Mouse (Mus musculus) liver, embryonic 14.5 days (tissue): Measurements from ENCODE around the gene Dnmt3c. TPM values are rescaled to one million over a fixed set of nuclear protein-coding genes. Genes with fewer than 3 reads are reported as not detected.

Experiments
- ATAC-seq: fragments of 200-750 bp; cut with Nextera tagmentation; 2 replicates; pipeline ENCODE4 v1.8.0; 2017; ENCODE audit warnings: moderate number of reproducible peaks, mild to moderate bottlenecking, moderate library complexity; ENCODE audit not compliant: insufficient read depth
- DNase-seq, 3 experiments: peaks; one replicate each; pipeline ENCODE4 v3.0.0-alpha.2; 2012 to 2013; ENCODE audit warnings: low read depth in 3 of 3, low spot score in 3 of 3
- H3K27ac ChIP-seq: fragments of 300-500 bp; sonication (generic); 2 replicates; pipeline ENCODE4 v1.5.1; 2014; ENCODE audit warnings: moderate library complexity, mild to moderate bottlenecking, control low read depth, inconsistent platforms
- H3K27me3 ChIP-seq: fragments of 300-500 bp; sonication (generic); 2 replicates; pipeline ENCODE4 v1.6.1; 2014; ENCODE audit warnings: mild to moderate bottlenecking, low read length, moderate library complexity; ENCODE audit not compliant: control insufficient read depth, insufficient read depth
- H3K36me3 ChIP-seq: fragments of 300-500 bp; sonication (generic); replicated peaks from 2 replicates; pipeline ENCODE4 v1.6.1; 2014; ENCODE audit warnings: low read depth; ENCODE audit not compliant: control insufficient read depth, insufficient read depth
- H3K4me1 ChIP-seq, 2 experiments: fragments of 200-500 bp in 1 of 2; fragments of 300-500 bp in 1 of 2; sonication (generic) in 1 of 2; replicated peaks; 2 replicates each; pipeline ENCODE4 v1.6.1; 2012 to 2014; ENCODE audit warnings: antibody characterized with exemption in 1 of 2, inconsistent platforms in 1 of 2, low read length in 1 of 2; ENCODE audit not compliant: control insufficient read depth in 2 of 2, insufficient read depth in 2 of 2
- H3K4me2 ChIP-seq: fragments of 300-500 bp; sonication (generic); 2 replicates; pipeline ENCODE4 v1.6.1; 2014; ENCODE audit warnings: low read depth, mild to moderate bottlenecking, control low read depth, moderate library complexity
- H3K4me3 ChIP-seq, 2 experiments: fragments of 200-500 bp in 1 of 2; fragments of 300-500 bp in 1 of 2; sonication (generic) in 1 of 2; 2 replicates each; pipeline ENCODE4 v1.5.1; 2012 to 2014; ENCODE audit warnings: low read depth in 2 of 2, low read length in 2 of 2, mild to moderate bottlenecking in 2 of 2, control low read depth in 1 of 2, inconsistent platforms in 1 of 2, moderate library complexity in 1 of 2; ENCODE audit not compliant: insufficient read depth in 1 of 2
- H3K9ac ChIP-seq: fragments of 300-500 bp; sonication (generic); replicated peaks from 2 replicates; pipeline ENCODE4 v1.6.1; 2014; ENCODE audit warnings: mild to moderate bottlenecking, control low read depth, moderate library complexity
- H3K9me3 ChIP-seq: fragments of 300-500 bp; sonication (generic); 2 replicates; pipeline ENCODE4 v1.6.1; 2016; ENCODE audit warnings: low read length, mixed read lengths; ENCODE audit not compliant: control insufficient read depth
- CTCF ChIP-seq: IDR thresholded peaks from 2 replicates; pipeline ENCODE4 v1.5.1; 2016; ENCODE audit warnings: antibody characterized with exemption, low read depth, control low read depth
- EP300 ChIP-seq: IDR thresholded peaks from 2 replicates; pipeline ENCODE4 v1.6.1; 2016; ENCODE audit warnings: antibody characterized with exemption, low read depth
- WGBS: fragments of 180-500 bp; shearing (Covaris S2); extraction: QIAGEN DNeasy Blood & Tissue Kit; methylation state at CpG from one replicate; pipeline ENCODE4 v1.1.7; 2014; ENCODE audit not compliant: insufficient replicate concordance; 5-methylcytosine and 5-hydroxymethylcytosine counted together
- polyA plus RNA-seq, 2 experiments: library from polyadenylated mRNA; depleted of rRNA in 1 of 2; stranded (reverse) in 1 of 2; unstranded in 1 of 2; fragments of >200 nt; fragmentation: Nextera tagmentation in 1 of 2; extraction: Ambion mirVana in 1 of 2; gene quantifications; 2 replicates each; pipeline versions ENCODE4 v1.2.1 to v1.2.3; 2012 to 2014

Gene Dnmt3c
- polyA plus RNA-seq, 2 experiments, result 0.41 to 0.50 TPM

GRCm38 (mm10) chr2:153734033-153734432 is 37.6 kb downstream of the Dnmt3c start:
- H3K4me2 ChIP-seq, result no peak overlapping the region
- ATAC-seq (no peak), DNase-seq (no peak)
- no peak overlapping the region for H3K27ac ChIP-seq
- WGBS, result 45% methylated on average over 4 of the region's 4 CpGs
- no peaks in the 10 kb centered on the region for H3K4me1 ChIP-seq
- no peak overlapping the region for H3K9ac ChIP-seq
- no peak for TF ChIP-seq EP300
- no peak for TF ChIP-seq CTCF
- H3K4me3 ChIP-seq, result no peak overlapping the region
- no peaks in the 10 kb centered on the region for H3K36me3 ChIP-seq
- no peaks in the 10 kb centered on the region for H3K9me3 ChIP-seq
- no peaks in the 10 kb centered on the region for H3K27me3 ChIP-seq

- WGBS, result 10% methylated on average over 58 of the region's 58 CpGs
- TF ChIP-seq CTCF (no peak), EP300 (no peak)
- Histone ChIP-seq H3K4me2 (peak within 1 kb of the TSS; percentile 72), H3K9me3 (no peaks in the 10 kb centered on the region), H3K27me3 (no peaks in the 10 kb centered on the region), H3K4me1 (peaks cover 18 to 27% of the 10 kb centered on the region in 2 experiments), H3K4me3 (peak within 1 kb of the TSS; percentile 83 to 89), H3K27ac (peak within 1 kb of the TSS; percentile 86), H3K36me3 (no peaks in the 10 kb centered on the region; the same call in 1 of the 2 replicates), H3K9ac (peak within 1 kb of the TSS; percentile 90)
- peak; percentile 96 for ATAC-seq
- DNase-seq, result peak; percentile 98 to 99 (median 98)
These were observed 44.3 kb downstream of the Dnmt3c start, which contains the start of gene Mapre1 for GRCm38 (mm10) chr2:153740500-153741436. Mapre1 (plus strand) TSS chr2:153741274.

- Histone ChIP-seq H3K9me3 (no peaks in the 10 kb centered on the region), H3K4me1 (peaks cover 18 to 27% of the 10 kb centered on the region in 2 experiments), H3K4me2 (peak overlapping the region; percentile 62), H3K9ac (peak overlapping the region; percentile 90), H3K36me3 (peaks cover 2% of the 10 kb centered on the region), H3K27ac (peak overlapping the region; percentile 86), H3K4me3 (peak overlapping the region; percentile 83 to 89), H3K27me3 (no peaks in the 10 kb centered on the region)
- ATAC-seq, result peak; percentile 81
- DNase-seq, result peak; percentile 23 to 41 (median 40)
- WGBS, result 1% methylated on average over 56 of the region's 56 CpGs
- TF ChIP-seq CTCF (no peak), EP300 (no peak)
These were observed 45.1 kb downstream of the Dnmt3c start for GRCm38 (mm10) chr2:153741437-153742065.

GRCm38 (mm10) chr2:153747994-153748393 is 51.5 kb downstream of the Dnmt3c start:
- Histone ChIP-seq H3K4me3 (no peak overlapping the region), H3K27me3 (no peaks in the 10 kb centered on the region), H3K4me1 (peaks cover 5 to 8% of the 10 kb centered on the region in 2 experiments), H3K4me2 (no peak overlapping the region), H3K27ac (no peak overlapping the region), H3K9ac (no peak overlapping the region), H3K9me3 (no peaks in the 10 kb centered on the region), H3K36me3 (peaks cover 12% of the 10 kb centered on the region)
- TF ChIP-seq EP300 (no peak), CTCF (no peak)
- DNase-seq (no peak), ATAC-seq (no peak)

- H3K9me3 ChIP-seq, result no peaks in the 10 kb centered on the region
- ATAC-seq (no peak), DNase-seq (no peak)
- no peak overlapping the region for H3K27ac ChIP-seq
- no peak overlapping the region for H3K4me2 ChIP-seq
- TF ChIP-seq EP300, result no peak
- TF ChIP-seq CTCF, result no peak
- WGBS, result 77% methylated on average over 2 of the region's 2 CpGs
- peaks cover 12% of the 10 kb centered on the region for H3K36me3 ChIP-seq
- H3K9ac ChIP-seq, result no peak overlapping the region
- peaks cover 0 to 2% of the 10 kb centered on the region in 2 experiments; a peak in 1 of 4 replicates for H3K4me1 ChIP-seq
- no peak overlapping the region for H3K4me3 ChIP-seq
- H3K27me3 ChIP-seq, result no peaks in the 10 kb centered on the region
These were observed 53.9 kb downstream of the Dnmt3c start for GRCm38 (mm10) chr2:153750363-153750762.
